Mouse (Mus musculus): ENCODE results near the gene Slc47a1. TPM values are rescaled to one million over a fixed set of nuclear protein-coding genes. Genes with fewer than 3 reads are reported as not detected.
A peak's percentile ranks its signal among the peaks of the same experiment; 100 is the strongest.

Gene Slc47a1
- polyA plus RNA-seq, 1 experiment = 3.1 TPM

DNA sequence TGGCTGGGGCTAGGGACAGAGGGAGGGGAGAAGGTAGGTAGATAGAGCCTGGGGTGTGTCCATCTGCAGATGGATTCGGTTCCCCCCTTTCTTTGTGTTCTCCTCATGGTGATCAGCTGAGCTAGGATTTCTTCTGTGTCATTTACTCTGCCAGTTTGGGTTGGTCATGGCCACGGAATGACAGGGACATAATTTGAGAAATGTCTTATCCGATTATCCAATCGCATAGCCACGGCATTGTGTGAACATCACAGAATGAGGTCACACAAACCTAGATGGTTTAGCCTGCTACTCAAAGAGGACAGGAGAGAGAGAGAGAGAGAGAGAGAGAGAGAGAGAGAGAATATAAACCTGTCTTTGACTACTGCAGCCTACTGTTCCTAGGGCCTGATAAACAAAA is 22.8 kb downstream of the Slc47a1 start:
- no peaks in the 10 kb centered on the region for H3K4me1 ChIP-seq (ENCODE audit: control insufficient read depth, insufficient read depth, low read length)
- DNase-seq = no peak
- 85% methylated on average over 5 of the region's 5 CpGs for WGBS

DNA sequence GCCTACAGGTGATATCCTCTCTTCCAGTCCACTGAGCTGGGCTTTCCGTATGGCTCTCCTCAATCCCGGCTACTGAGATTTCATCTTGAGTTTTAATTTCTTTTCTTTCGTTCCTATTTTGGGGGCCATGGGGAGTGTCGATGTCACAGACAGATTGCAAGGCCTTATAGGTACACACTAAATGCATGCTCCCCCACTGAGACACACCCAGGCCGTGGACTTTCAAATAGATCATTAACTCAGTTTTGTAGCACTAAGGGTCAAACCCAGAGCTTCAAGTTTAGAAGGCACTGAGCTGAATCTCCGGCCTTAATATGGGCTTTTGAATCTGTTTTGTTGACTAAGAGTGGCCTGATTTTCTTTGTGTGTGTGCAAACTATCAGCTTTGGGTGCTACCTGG is 23.8 kb downstream of the Slc47a1 start:
- 81% methylated on average over 6 of the region's 6 CpGs for WGBS

More for the DNA sequence above, 22.8 kb downstream of the Slc47a1 start:
- H3K4me3 ChIP-seq (replicated peaks; ENCODE audit: extremely low read depth, low read depth, low read length) = no peak overlapping the region
- TF ChIP-seq CTCF (IDR thresholded peaks at IDR 0.05; ENCODE audit: insufficient read depth, low read length) (no peak), POLR2A (IDR thresholded peaks at IDR 0.05; ENCODE audit: borderline replicate concordance, extremely low read depth, low read depth, low read length) (no peak)

DNA sequence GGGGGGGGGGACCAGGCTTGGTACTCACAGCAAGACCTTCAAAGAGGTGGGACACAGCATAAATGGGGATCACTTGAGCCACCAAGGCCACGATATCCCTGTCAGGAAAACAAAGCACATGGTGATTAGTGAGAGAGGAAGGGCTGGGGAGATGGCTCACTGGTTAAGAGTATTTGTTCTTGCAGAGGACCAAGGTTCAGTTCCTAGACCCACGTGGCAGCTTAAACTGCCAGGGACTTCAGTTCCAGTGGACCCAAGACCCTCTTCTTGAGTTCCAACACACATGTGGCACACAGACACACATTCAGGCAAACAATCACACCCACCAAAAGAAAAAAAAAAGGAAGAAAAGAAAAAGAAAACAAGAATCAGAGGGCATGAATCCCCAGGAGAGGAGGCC is 25.1 kb downstream of the Slc47a1 start:
- no peak overlapping the region for H3K4me3 ChIP-seq (replicated peaks; ENCODE audit: extremely low read depth, low read depth, low read length)
- H3K4me1 ChIP-seq (ENCODE audit: control insufficient read depth, insufficient read depth, low read length) = no peaks in the 10 kb centered on the region
- 75% methylated on average over 2 of the region's 2 CpGs for WGBS
- DNase-seq = no peak
- TF ChIP-seq POLR2A (IDR thresholded peaks at IDR 0.05; ENCODE audit: borderline replicate concordance, extremely low read depth, low read depth, low read length) (no peak), CTCF (IDR thresholded peaks at IDR 0.05; ENCODE audit: insufficient read depth, low read length) (no peak)

More for the DNA sequence above, 23.8 kb downstream of the Slc47a1 start:
- Histone ChIP-seq H3K4me1 (ENCODE audit: control insufficient read depth, insufficient read depth, low read length) (no peaks in the 10 kb centered on the region), H3K4me3 (replicated peaks; ENCODE audit: extremely low read depth, low read depth, low read length) (no peak overlapping the region)
- DNase-seq = no peak
- no peak for TF ChIP-seq CTCF (IDR thresholded peaks at IDR 0.05; ENCODE audit: insufficient read depth, low read length)
- TF ChIP-seq POLR2A (IDR thresholded peaks at IDR 0.05; ENCODE audit: borderline replicate concordance, extremely low read depth, low read depth, low read length) = no peak

DNA sequence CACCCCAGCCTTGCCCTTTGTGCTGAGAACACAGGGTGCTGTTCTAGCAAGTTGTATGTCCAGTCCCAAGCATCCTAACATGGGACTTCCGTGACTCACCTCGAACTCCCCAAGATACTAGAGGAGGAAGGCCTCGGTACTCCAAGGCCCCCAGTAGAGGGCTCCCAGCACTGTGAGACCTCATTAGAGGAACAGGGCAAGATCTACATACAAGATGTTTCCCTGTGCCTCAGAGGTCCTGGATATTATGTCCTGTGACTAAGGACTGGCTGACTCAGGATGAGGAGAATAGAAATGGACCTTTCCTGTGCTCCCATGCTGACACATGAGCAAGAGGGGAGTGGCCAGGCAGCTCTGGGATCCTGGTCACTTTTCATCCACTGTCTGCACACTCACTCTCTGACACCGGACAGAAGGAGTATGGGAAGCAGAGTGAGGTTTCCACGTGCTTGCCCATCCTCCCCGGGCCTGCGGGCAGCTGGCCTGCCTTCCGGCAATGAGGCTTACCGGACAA is 25.9 kb downstream of the Slc47a1 start:
- Histone ChIP-seq H3K4me3 (replicated peaks; ENCODE audit: extremely low read depth, low read depth, low read length) (no peak overlapping the region), H3K4me1 (ENCODE audit: control insufficient read depth, insufficient read depth, low read length) (no peaks in the 10 kb centered on the region)
- no peak for TF ChIP-seq POLR2A (IDR thresholded peaks at IDR 0.05; ENCODE audit: borderline replicate concordance, extremely low read depth, low read depth, low read length)
- TF ChIP-seq CTCF (IDR thresholded peaks at IDR 0.05; ENCODE audit: insufficient read depth, low read length) = no peak
- no peak for DNase-seq
- WGBS = 54% methylated on average over 9 of the region's 9 CpGs

DNA sequence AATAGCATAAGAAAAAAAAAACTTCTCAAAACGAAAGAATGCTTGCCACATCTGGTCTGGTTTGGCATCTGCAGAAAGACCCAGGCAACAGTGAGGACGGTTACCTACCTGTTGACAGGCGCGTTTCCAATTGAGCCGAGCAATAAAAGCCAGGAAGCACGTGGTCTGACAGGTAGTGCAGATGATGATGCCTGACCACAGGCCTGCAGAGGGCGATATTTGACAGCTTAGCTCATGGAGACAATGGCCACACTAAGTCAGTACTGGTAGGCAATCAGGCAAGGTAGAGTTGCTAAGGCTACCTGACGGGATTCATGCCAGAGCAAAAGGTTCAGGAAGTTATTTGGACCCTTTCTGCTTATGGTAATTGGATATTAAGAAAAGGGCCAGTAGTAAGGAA is 28.8 kb downstream of the Slc47a1 start:
- WGBS = 6% methylated on average over 8 of the region's 8 CpGs

DNA sequence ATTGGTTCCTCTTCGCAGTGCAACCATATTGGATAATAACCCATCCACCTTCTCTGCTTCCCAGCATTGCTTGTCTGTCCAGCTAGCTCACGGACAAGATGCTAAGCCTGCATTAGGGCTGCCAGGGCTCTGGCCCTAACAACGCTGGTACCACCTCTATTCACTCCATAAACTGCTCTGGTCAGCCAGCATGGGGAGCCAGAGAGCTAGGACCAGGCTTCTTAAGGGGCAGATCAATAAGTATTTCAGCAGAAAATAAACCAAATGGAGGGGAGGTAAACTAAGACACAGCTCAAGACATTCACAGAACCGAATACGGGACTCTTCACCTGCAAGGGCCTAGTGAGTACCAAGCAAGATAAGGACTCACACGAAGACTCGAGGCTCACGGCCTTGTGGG is 32.0 kb downstream of the Slc47a1 start:
- no peak for DNase-seq
- 72% methylated on average over 8 of the region's 8 CpGs for WGBS
- no peaks in the 10 kb centered on the region; the same call in 1 of the 2 replicates for H3K4me1 ChIP-seq (ENCODE audit: control insufficient read depth, insufficient read depth, low read length)
- TF ChIP-seq POLR2A (IDR thresholded peaks at IDR 0.05; ENCODE audit: borderline replicate concordance, extremely low read depth, low read depth, low read length) (no peak), CTCF (IDR thresholded peaks at IDR 0.05; ENCODE audit: insufficient read depth, low read length) (no peak)
- no peak overlapping the region for H3K4me3 ChIP-seq (replicated peaks; ENCODE audit: extremely low read depth, low read depth, low read length)

More for the DNA sequence above, 28.8 kb downstream of the Slc47a1 start:
- Histone ChIP-seq H3K4me3 (replicated peaks; ENCODE audit: extremely low read depth, low read depth, low read length) (no peak overlapping the region), H3K4me1 (ENCODE audit: control insufficient read depth, insufficient read depth, low read length) (no peaks in the 10 kb centered on the region)
- peak; percentile 68 for DNase-seq
- TF ChIP-seq POLR2A (IDR thresholded peaks at IDR 0.05; ENCODE audit: borderline replicate concordance, extremely low read depth, low read depth, low read length) = no peak
- peak; percentile 90 for TF ChIP-seq CTCF (IDR thresholded peaks at IDR 0.05; ENCODE audit: insufficient read depth, low read length)

DNA sequence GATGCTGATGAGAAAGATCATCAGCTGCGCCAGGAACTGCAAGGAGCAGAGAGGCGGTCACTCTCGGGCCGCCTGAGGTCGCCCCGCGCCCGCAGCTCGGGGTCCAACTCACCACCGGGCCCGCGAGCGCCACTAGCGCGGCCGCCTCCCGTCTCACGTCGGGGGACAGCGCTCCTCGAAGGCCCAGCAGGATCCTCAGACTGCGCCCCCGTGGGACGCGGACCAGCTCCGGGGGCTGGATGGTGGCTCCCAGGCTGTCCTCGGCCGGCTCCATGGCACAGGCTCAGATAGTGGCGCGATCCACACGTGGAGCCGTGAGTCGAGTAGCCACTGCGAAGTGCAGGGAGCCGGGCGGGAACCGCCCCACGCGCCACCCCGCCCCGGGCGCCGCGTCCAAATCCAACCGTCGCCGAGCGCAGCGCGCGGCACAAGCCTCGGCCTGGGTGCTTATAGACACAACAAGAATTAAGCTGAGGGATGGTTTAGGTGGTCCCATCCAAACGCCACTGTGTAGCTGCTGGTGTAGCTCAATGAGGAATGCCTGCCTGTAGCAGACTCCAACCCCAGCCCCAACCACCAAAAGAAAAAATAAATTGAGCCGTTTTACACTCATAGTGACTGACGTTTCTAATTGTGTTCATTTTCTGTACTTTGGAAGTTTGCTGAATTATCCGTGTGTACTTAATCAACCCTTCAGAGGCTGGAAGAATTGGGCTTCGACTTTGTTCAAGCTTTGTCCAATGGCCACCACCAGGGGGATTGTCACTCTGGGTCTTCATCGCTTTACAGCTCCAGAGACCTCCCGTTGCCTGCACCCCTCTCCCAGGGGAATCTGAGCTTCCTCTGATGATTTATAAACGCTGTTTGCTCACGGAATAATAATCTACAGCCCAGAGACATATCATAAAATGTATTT is 35.4 kb downstream of the Slc47a1 start, which contains the start of gene Slc47a2:
Gene Slc47a2 (minus strand): TSS at position 356 of the 916 bp plus-strand sequence.
- no peak for TF ChIP-seq POLR2A (IDR thresholded peaks at IDR 0.05; ENCODE audit: borderline replicate concordance, extremely low read depth, low read depth, low read length)
- TF ChIP-seq CTCF (IDR thresholded peaks at IDR 0.05; ENCODE audit: insufficient read depth, low read length) = peak; percentile 24; the same call in 1 of the 2 replicates
- H3K4me3 ChIP-seq (replicated peaks; ENCODE audit: extremely low read depth, low read depth, low read length) = no peak within 1 kb of the TSS
- no peaks in the 10 kb centered on the region; the same call in 1 of the 2 replicates for H3K4me1 ChIP-seq (ENCODE audit: control insufficient read depth, insufficient read depth, low read length)
- peak; percentile 22 for DNase-seq
- 3% methylated on average over 61 of the region's 61 CpGs for WGBS

DNA sequence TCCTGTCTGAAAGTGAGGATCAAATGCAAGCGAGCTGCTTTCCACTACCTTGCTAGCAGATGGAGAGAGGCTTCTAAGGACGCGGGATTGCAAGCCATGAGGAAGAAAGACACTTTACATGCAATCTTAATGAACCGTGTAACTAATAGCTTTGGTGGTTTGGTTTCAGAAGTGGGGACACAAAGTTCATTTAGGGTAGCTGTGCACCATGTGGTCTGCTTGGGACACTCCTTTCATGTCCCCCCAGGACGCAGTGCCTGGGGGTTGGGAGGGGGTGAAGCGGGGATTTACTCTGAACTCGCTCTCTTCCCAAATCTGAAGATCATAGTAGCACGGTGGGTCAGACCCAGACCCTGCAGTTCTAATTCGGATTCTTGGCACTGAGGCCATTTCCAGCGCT is 36.2 kb downstream of the Slc47a1 start:
- 22% methylated on average over 10 of the region's 10 CpGs for WGBS
- TF ChIP-seq POLR2A (IDR thresholded peaks at IDR 0.05; ENCODE audit: borderline replicate concordance, extremely low read depth, low read depth, low read length) = no peak
- no peak for TF ChIP-seq CTCF (IDR thresholded peaks at IDR 0.05; ENCODE audit: insufficient read depth, low read length)
- H3K4me3 ChIP-seq (replicated peaks; ENCODE audit: extremely low read depth, low read depth, low read length) = no peak overlapping the region
- H3K4me1 ChIP-seq (ENCODE audit: control insufficient read depth, insufficient read depth, low read length) = no peaks in the 10 kb centered on the region; the same call in 1 of the 2 replicates
- DNase-seq = no peak

DNA sequence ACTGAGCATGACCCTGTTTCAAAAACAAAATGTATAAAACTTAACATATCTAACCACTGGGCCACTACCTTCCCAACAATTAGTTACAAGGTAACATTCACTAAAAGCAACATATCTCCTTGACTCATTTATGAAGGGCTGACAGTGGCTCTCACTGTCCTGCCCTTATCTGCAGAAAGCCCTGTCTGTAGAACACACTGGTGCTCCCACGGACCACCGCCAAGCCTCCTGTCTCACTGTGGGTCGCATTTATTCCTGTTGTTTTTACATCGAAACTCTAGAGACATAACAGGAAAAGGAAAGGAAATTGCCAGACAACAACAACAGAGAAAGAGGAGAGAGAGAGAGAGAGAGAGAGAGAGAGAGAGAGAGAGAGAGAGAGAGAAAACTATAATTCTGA is 36.9 kb downstream of the Slc47a1 start:
- no peak for TF ChIP-seq POLR2A (IDR thresholded peaks at IDR 0.05; ENCODE audit: borderline replicate concordance, extremely low read depth, low read depth, low read length)
- TF ChIP-seq CTCF (IDR thresholded peaks at IDR 0.05; ENCODE audit: insufficient read depth, low read length) = no peak

More for the DNA sequence above, 36.9 kb downstream of the Slc47a1 start:
- no peak overlapping the region for H3K4me3 ChIP-seq (replicated peaks; ENCODE audit: extremely low read depth, low read depth, low read length)
- DNase-seq = no peak
- 72% methylated on average over 4 of the region's 4 CpGs for WGBS
- no peaks in the 10 kb centered on the region; the same call in 1 of the 2 replicates for H3K4me1 ChIP-seq (ENCODE audit: control insufficient read depth, insufficient read depth, low read length)
